Mouse (Mus musculus) thymus, postnatal 14 days (tissue): ENCODE measurements around the gene March1.

ENCODE experiments used
- DNase-seq: peaks from one replicate; pipeline ENCODE4 v3.0.0; 2021

March1 gene

DNA sequence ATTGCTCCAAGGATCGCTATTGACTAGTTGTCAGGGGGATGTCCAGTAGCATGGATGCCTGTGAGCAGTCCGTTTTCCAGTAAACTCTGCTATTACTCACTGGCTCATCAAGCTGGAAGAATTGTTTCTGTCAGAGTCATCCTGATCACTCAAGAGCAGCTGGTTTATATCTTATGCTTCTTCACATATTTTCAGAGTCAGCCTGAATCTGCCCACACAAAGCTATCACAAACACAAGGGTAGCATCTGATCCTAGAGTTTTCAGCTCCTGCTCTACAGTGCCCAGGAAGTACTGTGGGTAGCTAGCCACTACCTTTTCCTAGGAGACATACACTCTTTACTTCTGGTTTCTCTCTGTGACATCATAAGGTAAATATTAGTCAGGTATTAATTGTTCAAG, 405.1 kb downstream of the March1 start:
- DNase-seq: no peak

DNA sequence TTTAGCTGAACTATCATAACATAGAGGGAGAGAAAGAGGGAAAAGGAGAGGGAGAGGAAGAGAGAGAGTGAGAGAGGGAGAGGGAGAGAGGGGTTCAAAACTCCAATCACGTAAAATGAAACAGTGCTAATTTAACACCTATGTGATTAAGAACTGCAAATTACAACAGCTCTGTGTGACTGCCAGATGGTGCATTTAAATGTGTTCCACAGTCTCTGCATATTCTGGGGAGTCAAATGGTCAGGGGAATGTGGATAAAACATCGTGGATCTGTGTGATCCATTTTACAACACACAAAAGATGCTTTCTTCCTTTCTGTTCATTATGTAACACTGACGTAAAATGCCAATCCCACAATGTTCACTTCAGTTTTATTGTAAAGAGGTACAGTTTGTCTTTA, 416.0 kb downstream of the March1 start:
- DNase-seq: no peak

DNA sequence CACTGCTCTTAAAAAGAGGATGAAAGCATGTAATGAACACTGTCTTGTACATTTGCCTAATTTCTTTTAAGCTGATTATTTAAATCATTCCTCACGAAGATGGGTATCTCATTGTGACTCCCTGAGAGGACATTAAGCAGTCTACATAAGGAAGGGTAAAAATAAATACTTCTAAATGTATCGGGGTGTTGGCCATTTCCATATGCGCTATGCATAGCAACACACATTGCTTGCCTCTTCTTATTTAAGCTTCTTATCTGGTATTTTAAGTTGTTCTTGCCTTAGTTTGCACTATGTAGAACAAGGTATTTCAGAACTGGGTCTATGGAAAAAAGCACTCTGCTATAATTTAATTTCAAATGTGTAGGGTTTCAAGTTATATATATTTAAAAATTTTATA, 416.7 kb downstream of the March1 start:
- DNase-seq: no peak

DNA sequence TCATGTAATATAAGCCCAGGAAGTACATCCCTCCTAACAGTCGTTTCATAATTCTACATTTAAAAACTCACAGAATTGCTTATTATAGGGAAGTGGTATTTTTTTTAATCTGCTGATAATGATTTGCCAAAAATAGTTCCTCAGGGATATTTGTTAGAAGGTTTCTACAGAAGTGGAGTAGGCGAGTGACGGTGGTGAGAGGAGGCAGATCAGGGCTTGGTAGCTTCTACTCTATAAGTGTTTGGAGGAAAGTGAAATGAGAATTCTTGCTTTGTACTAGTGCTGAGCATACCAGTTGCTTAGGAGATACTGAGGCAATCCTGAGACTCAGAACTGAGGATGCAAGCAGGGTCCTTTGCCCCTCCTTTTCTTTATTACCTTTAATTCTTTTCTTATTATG, 476.5 kb downstream of the March1 start:
- DNase-seq: no peak

DNA sequence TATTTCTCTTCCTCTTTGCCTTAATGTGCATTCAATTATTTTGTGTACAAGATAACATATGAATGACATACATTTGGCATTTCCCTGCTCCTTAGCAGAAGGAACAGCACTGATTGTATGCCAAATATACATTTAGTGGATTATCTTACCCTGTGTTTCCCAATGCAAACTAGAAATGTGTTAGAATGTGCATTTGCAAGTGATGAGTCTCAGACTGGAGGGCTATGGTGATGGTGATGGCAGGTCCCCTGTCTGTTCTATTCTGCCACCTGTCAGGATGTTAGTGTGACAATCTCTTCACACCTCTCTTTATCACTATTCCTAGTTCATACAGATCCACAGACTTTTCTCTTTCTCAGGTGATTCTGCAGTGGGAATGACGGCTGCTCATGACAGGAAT, 480.4 kb downstream of the March1 start:
- no peak for DNase-seq

DNA sequence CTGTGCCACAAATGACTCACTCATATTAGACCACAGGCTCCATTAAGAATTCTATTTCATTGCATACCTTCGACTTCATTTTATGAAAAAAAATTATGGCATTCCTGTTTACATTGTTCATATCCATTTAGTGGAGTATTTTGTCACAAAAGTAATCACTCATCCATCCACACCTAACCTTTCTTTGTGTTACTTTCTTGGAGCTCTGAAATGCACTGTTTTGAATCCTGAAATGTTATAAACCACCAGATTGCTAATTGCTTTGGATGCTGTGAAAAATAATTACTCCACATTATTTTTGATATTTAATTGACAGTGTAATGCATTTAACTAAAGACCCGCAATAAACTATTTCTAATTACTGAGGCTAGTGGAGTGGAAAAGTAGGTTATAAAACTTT, 501.6 kb downstream of the March1 start:
- no peak for DNase-seq

DNA sequence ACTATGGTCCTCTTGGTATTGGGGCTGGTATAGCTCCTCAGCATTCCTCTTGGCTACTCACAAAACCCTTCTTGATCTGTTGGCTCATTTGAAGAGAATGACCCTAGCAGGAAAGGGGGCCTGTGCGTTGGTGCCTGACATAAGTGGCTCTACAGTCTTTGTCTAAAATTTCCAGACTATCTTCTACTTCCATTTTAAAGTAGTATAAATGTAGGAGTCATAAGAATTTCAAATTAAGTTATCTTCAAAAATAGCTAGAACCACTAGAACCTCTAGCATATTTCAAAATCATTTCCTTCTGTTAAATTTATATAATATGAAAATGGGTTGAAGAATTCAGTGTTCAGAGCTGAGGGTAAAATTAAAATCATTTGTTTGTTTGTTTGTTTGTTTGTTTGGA, 541.9 kb downstream of the March1 start:
- DNase-seq: no peak

DNA sequence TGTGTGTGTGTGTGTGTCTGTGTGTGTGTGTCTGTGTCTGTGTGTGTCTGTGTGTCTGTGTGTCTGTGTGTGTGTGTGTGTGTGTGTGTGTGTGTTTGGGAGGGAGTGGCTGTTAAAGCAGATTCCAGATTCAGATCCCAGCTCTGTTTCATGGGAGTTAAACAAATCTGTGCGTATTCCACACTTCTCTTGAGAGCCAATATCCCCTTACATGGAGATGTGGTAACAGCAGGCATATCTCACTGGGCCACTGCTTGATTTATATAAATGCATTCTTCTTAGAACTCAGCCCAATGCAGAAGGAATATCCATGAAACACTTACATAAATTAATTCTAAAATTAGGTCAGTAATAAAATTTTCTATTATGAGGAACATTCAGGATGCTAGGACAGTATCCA, 549.1 kb downstream of the March1 start:
- DNase-seq: no peak

DNA sequence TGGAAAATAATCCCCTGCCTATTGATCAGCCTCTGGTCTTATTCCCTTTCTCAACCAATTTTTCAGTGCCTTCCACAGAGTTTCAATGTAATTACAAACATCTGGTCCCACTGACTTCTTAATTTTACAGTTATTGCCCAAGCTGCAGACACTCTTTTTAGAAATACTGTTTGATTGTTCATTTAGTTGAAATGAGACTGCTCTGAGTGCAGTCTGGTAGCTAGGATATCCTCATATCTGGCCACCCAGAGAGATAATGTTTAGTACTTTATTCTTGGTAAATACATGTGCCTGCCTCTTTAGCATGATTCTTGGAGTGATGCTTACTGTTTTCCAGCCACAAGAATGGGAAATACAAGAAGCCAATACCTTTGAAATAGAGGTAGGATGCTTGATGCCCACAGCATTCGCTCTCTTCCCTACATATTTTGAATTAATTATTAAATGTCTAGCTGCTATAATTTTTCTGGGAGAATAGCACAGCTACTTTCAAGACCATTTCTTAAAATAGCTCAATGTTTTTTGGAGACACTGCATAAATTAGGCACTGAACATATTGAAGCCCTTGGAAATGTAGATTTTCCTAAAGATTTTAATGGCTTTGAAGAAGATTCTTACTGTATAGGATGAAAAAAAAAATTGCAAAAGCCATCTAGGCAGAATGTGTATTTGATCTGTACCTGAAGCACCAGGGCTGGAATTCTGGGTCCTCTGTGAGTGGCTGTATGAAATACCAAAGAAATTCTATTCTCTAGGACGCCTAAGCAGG, 549.9 kb downstream of the March1 start:
- no peak for DNase-seq

DNA sequence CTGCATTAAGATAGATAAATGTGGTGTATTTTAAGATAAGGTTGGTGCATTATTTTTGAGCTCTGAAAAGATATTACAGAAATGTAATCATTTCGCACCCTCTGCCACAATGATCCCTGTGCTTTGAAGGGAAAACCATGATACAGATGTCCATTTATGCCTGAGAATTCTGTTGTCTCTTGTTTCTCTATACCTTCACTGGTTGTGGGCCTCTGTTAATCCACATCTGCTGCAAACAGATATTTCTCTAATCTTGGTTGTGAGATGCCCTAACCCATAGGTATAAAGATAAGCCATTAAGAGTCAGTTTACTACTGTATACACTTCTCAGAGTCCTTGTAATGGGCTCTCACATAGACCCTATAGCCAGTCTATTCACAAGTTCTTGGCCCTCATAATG, 561.6 kb downstream of the March1 start:
- DNase-seq: no peak

DNA sequence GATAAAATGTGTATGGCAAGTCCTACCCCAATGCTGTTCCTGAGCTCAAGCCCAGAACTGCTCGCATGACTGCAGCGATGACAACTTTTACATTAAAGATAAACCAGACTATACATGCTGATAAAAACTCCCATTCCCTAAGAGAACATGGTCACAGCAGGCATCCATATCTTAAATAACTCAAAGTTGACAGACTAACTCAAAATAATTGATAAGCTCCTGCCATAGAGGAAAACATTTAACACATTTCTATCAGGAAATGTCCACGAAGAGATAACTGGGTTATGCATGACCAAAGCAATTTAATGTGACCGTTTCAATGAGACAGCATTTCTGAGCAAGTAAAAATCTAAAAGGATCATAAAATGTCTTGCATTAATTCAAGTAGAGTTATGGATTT, 563.6 kb downstream of the March1 start:
- DNase-seq: no peak

DNA sequence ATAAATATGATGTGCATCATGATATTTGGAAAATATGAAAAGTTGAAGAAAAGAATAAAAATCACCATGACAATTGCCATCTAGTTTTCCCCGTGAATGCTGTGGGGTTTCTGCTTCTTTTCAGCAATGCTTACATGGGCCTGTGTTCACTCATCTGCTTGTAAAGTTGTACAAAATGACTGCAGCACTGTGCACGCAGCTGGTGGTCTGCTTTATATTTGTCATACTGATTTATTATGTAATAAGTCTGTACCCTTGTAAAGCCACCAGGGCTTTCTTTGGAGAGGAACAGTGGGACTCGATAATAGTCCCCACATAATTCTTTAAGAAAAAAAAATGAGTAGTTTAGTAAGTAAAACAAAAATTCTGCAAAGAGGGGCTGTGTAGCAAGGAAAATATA, 564.6 kb downstream of the March1 start:
- DNase-seq: no peak

DNA sequence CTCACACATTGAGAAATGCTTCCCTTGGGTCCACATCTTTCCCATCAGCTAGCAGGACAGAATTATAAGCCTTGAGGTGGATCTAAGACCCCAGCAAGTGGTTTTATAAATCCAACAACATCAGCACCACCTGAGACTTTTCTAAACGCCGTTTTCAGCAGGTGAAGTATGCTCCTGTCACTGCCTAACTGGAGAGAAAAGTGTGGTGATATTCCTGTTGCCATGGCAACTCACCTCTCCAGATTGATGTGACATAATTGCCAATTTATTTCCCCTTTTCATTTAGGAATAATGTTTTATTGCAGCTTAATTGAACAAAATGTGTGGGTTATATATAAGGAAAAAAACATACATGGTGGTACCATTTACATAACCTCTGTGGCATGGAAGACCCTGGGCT, 565.8 kb downstream of the March1 start:
- DNase-seq: no peak

DNA sequence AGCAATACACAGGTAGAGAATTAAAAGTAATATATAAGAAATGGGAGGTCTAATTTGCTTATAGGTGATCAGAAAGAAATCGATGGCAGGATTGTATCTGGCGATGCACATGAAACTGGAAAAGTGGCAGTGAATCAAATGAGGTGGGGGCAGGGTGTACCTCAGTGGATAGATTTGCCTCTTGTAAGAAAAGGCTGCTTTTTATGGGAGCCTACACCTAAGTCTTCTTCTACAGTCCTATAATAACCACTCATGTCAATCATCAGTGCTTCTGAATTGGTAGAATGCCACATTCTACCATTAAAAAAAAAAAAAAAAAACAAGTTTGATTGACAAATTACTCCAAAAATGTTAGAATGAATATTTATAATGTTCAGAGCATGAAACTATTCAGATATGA, 567.5 kb downstream of the March1 start:
- no peak for DNase-seq

DNA sequence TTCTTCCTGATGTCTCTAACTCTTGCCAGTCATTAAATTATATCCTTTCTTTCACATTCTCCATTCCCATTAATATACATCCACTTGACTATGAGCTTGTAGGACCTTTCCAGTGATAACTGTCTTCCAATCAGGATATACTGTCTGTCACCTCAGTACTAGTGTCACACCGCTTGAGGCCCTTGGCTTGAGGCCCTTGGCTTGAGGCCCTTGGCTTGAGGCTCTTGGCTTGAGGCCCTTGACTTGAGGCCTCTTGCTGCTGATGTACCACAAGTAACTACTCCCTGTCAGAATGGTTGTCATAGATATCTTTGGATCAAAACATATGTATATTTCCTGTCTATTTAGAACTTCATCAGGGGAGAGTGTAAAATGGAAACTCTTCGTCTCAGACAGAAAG, 576.7 kb downstream of the March1 start:
- no peak for DNase-seq

DNA sequence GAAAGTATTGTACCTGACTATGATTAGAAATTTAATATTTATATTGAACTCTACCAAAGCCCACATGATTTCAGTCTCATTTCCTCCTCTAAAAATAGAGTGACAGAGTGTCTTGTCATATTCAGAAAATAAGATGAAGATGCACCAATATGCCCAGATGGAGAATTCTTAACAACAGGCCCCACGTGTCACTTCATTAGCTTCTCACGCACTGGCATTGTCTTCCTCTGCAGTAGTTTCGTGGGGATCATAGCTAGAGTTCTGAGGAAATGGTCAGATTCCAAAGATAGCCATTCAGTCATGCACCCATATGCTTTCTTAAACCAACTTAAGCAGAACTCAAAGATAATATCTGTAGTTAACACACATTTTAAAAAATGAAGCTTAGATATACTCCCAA, 582.5 kb downstream of the March1 start:
- no peak for DNase-seq

DNA sequence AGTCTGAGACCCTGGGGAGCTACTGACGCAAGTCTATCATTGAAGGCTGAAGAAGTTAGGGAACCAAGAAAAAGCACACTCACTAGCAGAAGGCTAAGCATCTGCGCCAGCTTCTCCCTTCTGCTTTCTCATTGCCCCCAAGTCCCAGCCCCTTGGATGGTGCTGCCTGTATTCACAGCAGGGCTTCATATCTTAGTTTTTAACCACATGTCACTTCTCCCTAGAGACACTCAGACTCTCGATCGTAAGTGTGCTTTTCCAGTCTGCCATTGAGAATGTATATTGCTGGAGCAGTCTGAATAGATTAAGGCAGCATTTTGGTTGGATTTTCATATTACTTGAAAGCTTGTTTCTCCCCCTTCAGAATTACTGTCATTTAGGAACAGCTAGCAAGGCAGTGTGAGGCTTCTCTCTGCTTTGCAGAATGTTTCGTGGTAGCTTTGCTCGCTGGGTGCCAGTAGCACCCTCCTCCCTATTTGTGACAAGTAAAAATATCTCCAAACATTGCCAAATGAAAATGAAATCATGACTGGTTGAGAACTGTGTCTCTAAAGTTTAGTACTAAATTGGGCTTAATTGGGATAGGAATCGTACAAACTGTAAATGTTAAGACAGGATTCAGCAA, 586.2 kb downstream of the March1 start:
- DNase-seq: no peak

DNA sequence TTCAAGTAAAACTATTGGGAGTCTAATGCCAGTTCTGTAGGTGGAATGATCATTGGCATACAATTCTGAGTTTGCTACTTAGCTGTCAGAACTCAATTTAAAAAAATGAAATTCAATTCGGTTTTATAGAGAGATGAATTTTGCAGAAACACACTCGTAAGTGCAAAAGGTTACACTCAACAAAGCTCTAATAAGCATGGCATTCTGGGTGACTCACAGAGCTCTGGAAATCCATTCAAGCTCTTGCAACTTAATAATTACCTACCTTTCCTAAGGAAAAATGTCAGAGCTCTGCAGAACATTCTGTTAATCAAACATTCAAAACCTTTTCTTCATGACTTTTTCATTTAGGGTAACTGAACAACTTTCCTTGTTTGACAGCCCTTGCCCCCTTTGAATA, 591.9 kb downstream of the March1 start:
- DNase-seq: no peak

DNA sequence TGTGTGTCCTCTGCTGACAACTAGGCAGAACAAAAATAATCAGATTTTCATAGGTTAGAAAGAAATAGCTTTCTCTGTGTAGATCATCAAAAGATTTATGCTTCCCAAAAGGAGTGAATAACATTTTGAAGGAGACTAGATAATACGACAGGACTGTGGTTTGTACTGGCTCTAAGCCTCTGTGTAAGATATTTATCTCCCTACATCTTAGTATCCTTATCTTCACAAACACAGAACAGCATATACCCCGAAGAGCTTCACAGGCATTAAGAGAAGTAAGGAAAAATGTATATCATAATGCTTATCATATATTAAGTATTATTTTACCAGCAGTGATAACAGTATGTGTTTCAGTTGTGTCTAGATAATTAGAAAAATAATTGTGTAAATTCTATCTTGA, 592.6 kb downstream of the March1 start:
- DNase-seq: no peak

DNA sequence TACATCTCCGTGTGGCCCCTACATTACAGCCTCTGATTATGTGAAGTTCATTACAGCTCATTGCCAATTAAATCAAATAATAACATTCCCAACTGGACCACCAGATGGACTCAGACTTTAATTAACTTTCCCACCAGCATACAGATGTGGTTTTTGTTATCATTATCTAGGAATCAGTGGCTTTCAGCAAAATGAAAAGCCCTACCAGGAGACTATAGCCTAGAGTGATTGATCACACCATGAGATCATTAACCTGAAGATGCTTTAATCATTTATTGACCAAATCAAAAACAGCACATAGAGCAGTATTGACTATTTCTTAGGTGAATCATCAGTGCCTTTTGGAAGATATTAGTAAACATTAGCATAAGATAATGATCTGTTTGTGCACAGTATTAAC, 602.3 kb downstream of the March1 start:
- no peak for DNase-seq

DNA sequence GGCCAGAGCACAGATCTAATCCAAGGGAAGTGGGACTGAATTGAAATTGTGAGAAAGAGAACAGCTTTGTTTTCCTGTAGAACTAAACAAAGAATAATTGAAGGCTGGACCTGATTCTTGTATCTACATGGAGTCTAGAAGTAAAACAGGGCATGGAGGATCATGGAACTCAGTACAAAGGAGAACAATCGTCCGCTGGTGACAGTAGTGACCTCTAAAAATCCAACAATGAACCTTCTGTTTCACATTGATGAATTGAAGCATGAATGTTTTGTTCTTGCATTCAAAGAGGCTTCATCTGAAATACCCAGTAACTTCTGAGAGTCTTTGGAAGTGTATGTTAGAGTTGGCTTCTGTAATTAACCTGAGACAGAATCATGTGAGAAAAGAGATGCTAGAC, 612.2 kb downstream of the March1 start:
- DNase-seq: no peak

DNA sequence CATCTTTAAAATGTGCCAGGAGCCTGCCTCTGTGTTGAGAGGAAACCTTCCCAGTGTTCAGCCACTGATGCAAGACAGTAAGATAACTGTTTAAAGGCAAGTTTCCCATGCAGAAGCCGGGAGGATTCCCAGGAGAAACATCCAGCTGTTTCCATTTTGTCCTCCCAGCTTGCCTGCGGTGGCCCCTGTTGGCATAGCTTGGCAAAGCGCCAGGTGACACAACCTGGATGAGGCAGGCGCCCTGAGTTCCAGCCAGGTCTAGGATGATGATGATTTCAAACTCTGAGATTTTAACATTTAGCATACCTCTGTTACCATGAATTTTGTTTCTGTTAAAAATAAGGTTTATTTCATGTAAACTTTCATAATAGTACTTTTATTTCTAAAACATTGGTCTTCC, 651.8 kb downstream of the March1 start:
- no peak for DNase-seq

DNA sequence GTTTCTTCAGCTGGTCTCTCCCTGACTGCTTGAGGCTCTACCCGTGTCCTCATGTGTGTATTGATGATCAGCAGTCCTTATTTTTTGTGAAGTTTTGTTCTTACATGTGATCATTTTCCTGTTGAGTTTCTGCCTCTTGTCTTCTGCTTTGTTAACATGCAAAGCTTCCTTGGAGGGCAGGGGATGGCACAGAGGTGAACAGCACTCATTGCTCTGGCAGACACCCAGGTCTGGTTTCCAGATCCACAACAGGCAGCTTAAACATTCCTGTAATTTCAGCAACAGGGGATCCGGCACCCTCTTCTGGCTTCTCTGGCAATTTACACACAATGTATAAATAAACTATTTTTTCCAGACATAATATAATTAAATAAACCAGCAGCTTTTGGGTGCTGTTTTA, 652.4 kb downstream of the March1 start:
- no peak for DNase-seq

DNA sequence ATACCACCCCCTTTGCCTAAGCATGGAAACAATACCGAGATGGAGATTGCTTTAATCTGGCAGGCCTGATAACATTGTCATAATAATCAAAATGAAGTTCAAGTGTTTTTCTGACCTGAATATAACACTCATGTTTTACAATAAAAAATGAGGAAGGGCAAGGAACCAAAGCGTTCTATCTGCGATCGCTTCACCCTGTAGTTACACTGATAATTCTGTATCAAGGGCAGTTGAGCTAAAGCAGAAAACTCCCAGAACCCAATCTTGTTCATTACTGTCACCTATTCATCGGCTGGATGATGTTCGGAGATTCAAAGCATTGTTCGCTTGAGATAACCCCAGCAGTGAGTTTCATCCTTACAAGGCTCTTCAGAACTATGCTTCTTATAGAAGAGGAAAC, 700.1 kb downstream of the March1 start:
- no peak for DNase-seq
